Mouse (Mus musculus) ES-Bruce4 (cell line): Measurements from ENCODE around the gene Astn2. TPM values are rescaled to one million over a fixed set of nuclear protein-coding genes. Genes with fewer than 3 reads are reported as not detected.

Source experiments
- H3K27ac ChIP-seq: 2 replicates; pipeline ENCODE4 v1.5.1; 2012; ENCODE audit warnings: low read length, inconsistent platforms; ENCODE audit not compliant: insufficient read depth
- H3K27me3 ChIP-seq: 2 replicates; pipeline ENCODE4 v1.6.1; 2012; ENCODE audit warnings: mild to moderate bottlenecking, low read length, inconsistent platforms; ENCODE audit not compliant: control insufficient read depth, poor library complexity, insufficient read depth, severe bottlenecking
- H3K36me3 ChIP-seq: 2 replicates; pipeline ENCODE4 v1.6.1; 2012; ENCODE audit warnings: inconsistent platforms, mild to moderate bottlenecking, low read length, moderate library complexity; ENCODE audit not compliant: control insufficient read depth, poor library complexity, insufficient read depth, severe bottlenecking
- H3K4me1 ChIP-seq: one replicate; pipeline ENCODE4 v1.8.1; 2011; ENCODE audit warnings: low read length; ENCODE audit not compliant: control insufficient read depth, insufficient read depth
- H3K4me3 ChIP-seq: 2 replicates; pipeline ENCODE4 v1.5.1; 2011; ENCODE audit warnings: low read depth, mild to moderate bottlenecking, low read length
- H3K9ac ChIP-seq: 2 replicates; pipeline ENCODE4 v1.6.1; 2012; ENCODE audit warnings: low read depth, mild to moderate bottlenecking, inconsistent platforms; ENCODE audit not compliant: poor library complexity, severe bottlenecking
- H3K9me3 ChIP-seq: replicated peaks from 2 replicates; pipeline ENCODE4 v1.6.1; 2012; ENCODE audit warnings: mild to moderate bottlenecking, low read length, inconsistent platforms; ENCODE audit not compliant: control insufficient read depth, poor library complexity, insufficient read depth, severe bottlenecking
- CTCF ChIP-seq: IDR thresholded peaks from one replicate; pipeline ENCODE4 v1.8.1; 2011; ENCODE audit warnings: low read depth, low read length
- EP300 ChIP-seq: IDR thresholded peaks from 2 replicates; pipeline ENCODE4 v1.6.1; 2011; ENCODE audit warnings: low read depth, low read length; ENCODE audit not compliant: insufficient read depth
- POLR2A ChIP-seq: IDR thresholded peaks from one replicate; pipeline ENCODE4 v1.8.1; 2011; ENCODE audit warnings: low read length; ENCODE audit not compliant: insufficient read depth
- polyA plus RNA-seq: library from polyadenylated mRNA; stranded (reverse); fragments of >200 nt; gene quantifications from 2 replicates; pipeline ENCODE4 v1.2.4, GENCODE M21; 2011; ENCODE audit warnings: low read depth; ENCODE audit not compliant: missing spikeins, insufficient read depth, insufficient read length

Gene Astn2
- polyA plus RNA-seq, 1 experiment = not detected

GRCm38 (mm10) chr4:65481632-65482031, 922.8 kb downstream of the Astn2 start:
- Histone ChIP-seq H3K27me3 (no peaks in the 10 kb centered on the region), H3K27ac (no peak overlapping the region), H3K4me3 (no peak overlapping the region), H3K4me1 (no peaks in the 10 kb centered on the region), H3K9me3 (no peaks in the 10 kb centered on the region), H3K36me3 (no peaks in the 10 kb centered on the region), H3K9ac (no peak overlapping the region)
- TF ChIP-seq EP300 (no peak), CTCF (no peak), POLR2A (no peak)

GRCm38 (mm10) chr4:65477106-65477505, 927.3 kb downstream of the Astn2 start:
- no peaks in the 10 kb centered on the region for H3K4me1 ChIP-seq
- H3K27me3 ChIP-seq = no peaks in the 10 kb centered on the region
- H3K36me3 ChIP-seq = no peaks in the 10 kb centered on the region
- no peak overlapping the region for H3K9ac ChIP-seq
- no peak overlapping the region for H3K27ac ChIP-seq
- no peaks in the 10 kb centered on the region for H3K9me3 ChIP-seq
- no peak overlapping the region for H3K4me3 ChIP-seq
- no peak for TF ChIP-seq EP300
- TF ChIP-seq CTCF = no peak
- no peak for TF ChIP-seq POLR2A

- H3K4me3 ChIP-seq = no peak overlapping the region
- no peaks in the 10 kb centered on the region for H3K9me3 ChIP-seq
- no peaks in the 10 kb centered on the region for H3K27me3 ChIP-seq
- H3K4me1 ChIP-seq = no peaks in the 10 kb centered on the region
- H3K9ac ChIP-seq = no peak overlapping the region
- H3K27ac ChIP-seq = no peak overlapping the region
- no peaks in the 10 kb centered on the region for H3K36me3 ChIP-seq
- TF ChIP-seq POLR2A (no peak), EP300 (no peak), CTCF (no peak)
Observed at GRCm38 (mm10) chr4:65475925-65476560, 928.4 kb downstream of the Astn2 start.

DNA sequence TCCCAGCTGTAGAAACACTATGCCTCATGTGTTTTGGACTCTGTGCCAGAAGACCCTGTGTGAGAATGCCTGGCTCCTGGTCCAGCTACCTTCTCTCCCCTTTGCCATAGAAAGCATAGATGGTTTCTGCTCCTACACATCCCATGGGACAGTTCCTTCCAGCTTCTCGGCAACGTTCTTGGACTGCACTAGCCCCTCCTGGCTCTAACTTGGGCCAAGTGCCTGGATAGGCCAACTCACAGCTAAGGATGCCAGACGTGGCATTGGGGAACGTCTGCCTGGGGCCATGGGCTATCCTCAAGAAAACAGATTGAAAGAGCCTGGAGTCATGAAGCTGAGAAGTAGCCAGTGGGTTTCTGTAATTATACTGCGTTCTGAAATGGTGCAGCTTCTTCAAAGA, 931.3 kb downstream of the Astn2 start:
- H3K9ac ChIP-seq = no peak overlapping the region
- TF ChIP-seq CTCF (no peak), EP300 (no peak), POLR2A (no peak)
- H3K27me3 ChIP-seq = no peaks in the 10 kb centered on the region
- H3K36me3 ChIP-seq = no peaks in the 10 kb centered on the region
- H3K27ac ChIP-seq = no peak overlapping the region
- no peaks in the 10 kb centered on the region for H3K9me3 ChIP-seq
- H3K4me1 ChIP-seq = no peaks in the 10 kb centered on the region
- H3K4me3 ChIP-seq = no peak overlapping the region

DNA sequence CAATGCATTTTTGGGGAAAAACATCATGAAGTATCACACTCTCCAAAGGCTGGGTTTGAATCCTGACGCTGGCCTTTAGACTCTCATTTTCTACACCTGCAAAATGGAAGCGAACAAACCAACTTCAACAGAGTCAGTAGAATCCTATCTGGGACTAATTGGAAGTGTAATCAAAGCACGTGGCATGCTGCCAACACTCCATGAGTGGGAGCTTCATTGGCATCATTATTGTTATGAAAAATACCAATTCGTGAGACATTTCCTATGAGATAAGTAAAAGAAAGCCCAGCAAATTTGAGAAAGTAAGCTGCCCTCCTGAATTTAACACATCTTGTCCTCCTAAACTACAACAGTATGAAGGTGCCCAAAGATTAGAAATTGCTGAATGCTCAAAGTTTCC, 955.2 kb downstream of the Astn2 start:
- Histone ChIP-seq H3K4me3 (no peak overlapping the region), H3K9me3 (no peaks in the 10 kb centered on the region), H3K27me3 (no peaks in the 10 kb centered on the region; the same call in 1 of the 2 replicates), H3K27ac (no peak overlapping the region), H3K36me3 (no peaks in the 10 kb centered on the region), H3K9ac (no peak overlapping the region), H3K4me1 (no peaks in the 10 kb centered on the region)
- no peak for TF ChIP-seq CTCF
- no peak for TF ChIP-seq POLR2A
- no peak for TF ChIP-seq EP300

DNA sequence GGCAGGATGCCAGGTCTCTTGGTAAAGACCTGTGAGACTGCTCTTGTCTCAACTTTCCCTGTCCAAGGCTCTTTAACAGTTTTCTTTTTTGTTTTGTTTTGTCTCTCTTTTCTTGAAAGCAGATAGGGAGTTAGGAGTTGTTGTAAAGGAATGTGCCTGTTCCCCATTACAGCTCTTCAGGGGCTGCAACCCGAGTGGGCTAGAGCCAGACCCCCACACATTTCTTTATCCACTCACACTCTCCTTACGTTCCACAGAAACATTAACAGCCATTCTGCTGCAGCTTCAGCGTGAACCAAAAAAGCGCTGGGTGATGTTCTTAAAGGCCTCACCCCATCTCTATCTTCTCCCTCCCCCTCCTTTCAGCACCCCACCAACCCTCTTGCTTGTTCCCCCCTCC, 962.7 kb downstream of the Astn2 start:
- Histone ChIP-seq H3K27me3 (no peaks in the 10 kb centered on the region; the same call in 1 of the 2 replicates), H3K9me3 (no peaks in the 10 kb centered on the region), H3K9ac (no peak overlapping the region), H3K4me1 (no peaks in the 10 kb centered on the region), H3K27ac (no peak overlapping the region), H3K36me3 (no peaks in the 10 kb centered on the region), H3K4me3 (no peak overlapping the region)
- TF ChIP-seq CTCF = no peak
- TF ChIP-seq EP300 = no peak
- TF ChIP-seq POLR2A = no peak

- H3K9me3 ChIP-seq = no peaks in the 10 kb centered on the region
- no peaks in the 10 kb centered on the region for H3K4me1 ChIP-seq
- H3K4me3 ChIP-seq = no peak overlapping the region
- H3K9ac ChIP-seq = no peak overlapping the region
- H3K27ac ChIP-seq = no peak overlapping the region
- no peaks in the 10 kb centered on the region for H3K36me3 ChIP-seq
- no peaks in the 10 kb centered on the region for H3K27me3 ChIP-seq
- TF ChIP-seq CTCF (no peak), EP300 (no peak), POLR2A (no peak)
Observed at GRCm38 (mm10) chr4:65430804-65431203, 973.6 kb downstream of the Astn2 start.
